Mouse (Mus musculus) olfactory bulb, adult 2 months (tissue): ENCODE measurements at regions not wholly inside any gene's neighbourhood (a gene's known extent, or its start where the extent isn't known, plus 50 kb on each side); places are given as distances from the start of the nearest gene placed in this dataset.
"Not testable (repeated sequence)": the region's sequence is repeated elsewhere in the genome, so short reads cannot be mapped to it uniquely, and the experiment has no call there.

ENCODE experiments used
- H3K27ac ChIP-seq: fragments of 200-500 bp; 2 replicates; pipeline ENCODE4 v1.5.1; 2012; ENCODE audit warnings: low read depth, low read length; ENCODE audit not compliant: insufficient read depth
- H3K4me1 ChIP-seq: fragments of 200-500 bp; 2 replicates; pipeline ENCODE4 v1.6.1; 2012; ENCODE audit warnings: low read length; ENCODE audit not compliant: control insufficient read depth, insufficient read depth
- H3K4me3 ChIP-seq: fragments of 200-500 bp; 2 replicates; pipeline ENCODE4 v1.5.1; 2012; ENCODE audit warnings: mild to moderate bottlenecking, low read depth, low read length, moderate library complexity; ENCODE audit not compliant: insufficient read depth
- CTCF ChIP-seq: fragments of 200-500 bp; IDR thresholded peaks from 2 replicates; pipeline ENCODE4 v1.5.1; 2012; ENCODE audit warnings: low read depth, mild to moderate bottlenecking, low read length, moderate library complexity; ENCODE audit not compliant: insufficient read depth
- POLR2A ChIP-seq: fragments of 200-500 bp; IDR thresholded peaks from 2 replicates; pipeline ENCODE4 v1.6.1; 2012; ENCODE audit warnings: mild to moderate bottlenecking, low read depth, low read length, moderate library complexity; ENCODE audit not compliant: insufficient read depth
- WGBS: fragments of 180-500 bp; shearing (Covaris S2); methylation state at CpG from one replicate; pipeline ENCODE4 v1.1.7; 2018; 5-methylcytosine and 5-hydroxymethylcytosine counted together

GRCm38 (mm10) chr2:107117564-107117963 lies 58.1 kb upstream of the Fshb start:
- TF ChIP-seq POLR2A (no peak), CTCF (no peak)
- WGBS: 74% methylated on average over 6 of the region's 6 CpGs
- Histone ChIP-seq H3K4me1 (no peaks in the 10 kb centered on the region), H3K27ac (no peak overlapping the region), H3K4me3 (no peak overlapping the region)

GRCm38 (mm10) chr2:107118711-107119474 lies 59.4 kb upstream of the Fshb start:
- WGBS: 96% methylated on average over 9 of the region's 9 CpGs
- Histone ChIP-seq H3K4me1 (no peaks in the 10 kb centered on the region), H3K4me3 (no peak overlapping the region), H3K27ac (no peak overlapping the region)
- TF ChIP-seq CTCF: no peak
- no peak for TF ChIP-seq POLR2A

- no peak overlapping the region for H3K4me3 ChIP-seq
- no peaks in the 10 kb centered on the region for H3K4me1 ChIP-seq
- 87% methylated on average over 1 of the region's 1 CpGs for WGBS
- TF ChIP-seq CTCF (no peak), POLR2A (no peak)
- H3K27ac ChIP-seq: no peak overlapping the region
Observed at GRCm38 (mm10) chr2:107119697-107120096, 60.2 kb upstream of the Fshb start.

- Histone ChIP-seq H3K27ac (no peak overlapping the region), H3K4me3 (no peak overlapping the region), H3K4me1 (no peaks in the 10 kb centered on the region)
- TF ChIP-seq POLR2A (no peak), CTCF (no peak)
Observed at GRCm38 (mm10) chr2:107133186-107133585, 73.7 kb upstream of the Fshb start.

- Histone ChIP-seq H3K4me3 (no peak overlapping the region), H3K27ac (no peak overlapping the region), H3K4me1 (no peaks in the 10 kb centered on the region)
- TF ChIP-seq POLR2A (no peak), CTCF (no peak)
- WGBS: 46% methylated on average over 2 of the region's 2 CpGs
Observed at GRCm38 (mm10) chr2:107149317-107149716, 89.9 kb upstream of the Fshb start.

- TF ChIP-seq CTCF: no peak
- no peak for TF ChIP-seq POLR2A
- Histone ChIP-seq H3K4me3 (no peak overlapping the region), H3K4me1 (no peaks in the 10 kb centered on the region), H3K27ac (no peak overlapping the region)
- WGBS: 64% methylated on average over 2 of the region's 2 CpGs
Observed at GRCm38 (mm10) chr2:107149851-107150250, 90.4 kb upstream of the Fshb start.

GRCm38 (mm10) chr2:107150373-107150772 lies 90.9 kb upstream of the Fshb start:
- WGBS: 66% methylated on average over 3 of the region's 3 CpGs
- H3K27ac ChIP-seq: no peak overlapping the region
- H3K4me3 ChIP-seq: no peak overlapping the region
- no peaks in the 10 kb centered on the region for H3K4me1 ChIP-seq
- TF ChIP-seq CTCF (no peak), POLR2A (no peak)

- Histone ChIP-seq H3K4me3 (no peak overlapping the region), H3K27ac (no peak overlapping the region), H3K4me1 (no peaks in the 10 kb centered on the region)
- TF ChIP-seq POLR2A: no peak
- no peak for TF ChIP-seq CTCF
Observed at GRCm38 (mm10) chr2:107151878-107152277, 92.4 kb upstream of the Fshb start.

GRCm38 (mm10) chr2:107158836-107159402 lies 99.5 kb upstream of the Fshb start:
- WGBS: 94% methylated on average over 13 of the region's 13 CpGs
- not testable (repeated sequence) for H3K27ac ChIP-seq, H3K4me1 ChIP-seq, H3K4me3 ChIP-seq

GRCm38 (mm10) chr2:107175721-107176120 lies 114.7 kb upstream of the Kcna4 start:
- 75% methylated on average over 4 of the region's 4 CpGs for WGBS

More at GRCm38 (mm10) chr2:107175721-107176120, 114.7 kb upstream of the Kcna4 start:
- Histone ChIP-seq H3K4me1 (no peaks in the 10 kb centered on the region), H3K27ac (no peak overlapping the region), H3K4me3 (no peak overlapping the region)
- no peak for TF ChIP-seq POLR2A
